Mouse (Mus musculus) lung, postnatal 0 days (tissue): ENCODE results near the gene Trp53i11. TPM values are rescaled to one million over a fixed set of nuclear protein-coding genes. Genes with fewer than 3 reads are reported as not detected.

Experiments
- ATAC-seq: fragments of 200-750 bp; cut with Nextera tagmentation; 2 replicates; pipeline ENCODE4 v1.8.0; 2017; ENCODE audit warnings: moderate library complexity
- DNase-seq: peaks from one replicate; pipeline ENCODE4 v3.0.0-alpha.2; 2016; ENCODE audit warnings: low spot score
- H3K27ac ChIP-seq: fragments of 300-500 bp; sonication (generic); 2 replicates; pipeline ENCODE4 v1.5.1; 2014; ENCODE audit warnings: antibody characterized with exemption, mild to moderate bottlenecking, low read length, mixed read lengths
- H3K27me3 ChIP-seq: fragments of 300-500 bp; sonication (generic); replicated peaks from 2 replicates; pipeline ENCODE4 v1.6.1; 2014; ENCODE audit warnings: low read length, mixed read lengths; ENCODE audit not compliant: insufficient read depth
- H3K36me3 ChIP-seq: fragments of 300-500 bp; sonication (generic); 2 replicates; pipeline ENCODE4 v1.6.1; 2014; ENCODE audit warnings: low read length, mixed read lengths; ENCODE audit not compliant: insufficient read depth
- H3K4me1 ChIP-seq: fragments of 300-500 bp; sonication (generic); 2 replicates; pipeline ENCODE4 v1.6.1; 2014; ENCODE audit warnings: antibody characterized with exemption, low read depth, low read length, mixed read lengths; ENCODE audit not compliant: insufficient read depth
- H3K4me2 ChIP-seq: fragments of 300-500 bp; sonication (generic); replicated peaks from 2 replicates; pipeline ENCODE4 v1.6.1; 2014; ENCODE audit warnings: low read depth, mild to moderate bottlenecking, low read length, moderate library complexity, mixed read lengths
- H3K4me3 ChIP-seq: fragments of 300-500 bp; sonication (generic); 2 replicates; pipeline ENCODE4 v1.5.1; 2014; ENCODE audit warnings: low read depth, low read length
- H3K9ac ChIP-seq: fragments of 300-500 bp; sonication (generic); replicated peaks from 2 replicates; pipeline ENCODE4 v1.6.1; 2014; ENCODE audit warnings: low read depth, mild to moderate bottlenecking
- H3K9me3 ChIP-seq: fragments of 300-500 bp; sonication (generic); 2 replicates; pipeline ENCODE4 v1.6.1; 2016; ENCODE audit warnings: low read length, mixed read lengths
- CTCF ChIP-seq: IDR thresholded peaks from 2 replicates; pipeline ENCODE4 v1.5.1; 2016; ENCODE audit warnings: antibody characterized with exemption, mild to moderate bottlenecking
- EP300 ChIP-seq: IDR thresholded peaks from 2 replicates; pipeline ENCODE4 v1.6.1; 2016; ENCODE audit warnings: antibody characterized with exemption, mild to moderate bottlenecking, control low read depth
- WGBS: fragments of 180-500 bp; shearing (Covaris S2); extraction: QIAGEN DNeasy Blood & Tissue Kit; methylation state at CpG from one replicate; pipeline ENCODE4 v1.1.7; 2014; 5-methylcytosine and 5-hydroxymethylcytosine counted together
- polyA plus RNA-seq: library from polyadenylated mRNA; unstranded; fragments of >200 nt; fragmentation: Nextera tagmentation; extraction: Ambion mirVana; gene quantifications from 2 replicates; pipeline ENCODE4 v1.2.1, GENCODE M21; 2015

Gene Trp53i11
- polyA plus RNA-seq, 1 experiment from 2014 or later, result 21.1 TPM

GRCm38 (mm10) chr2:93238864-93239263 is 51.5 kb downstream of the Trp53i11 start:
- no peak overlapping the region for H3K4me2 ChIP-seq
- WGBS, result 83% methylated on average over 6 of the region's 6 CpGs
- no peaks in the 10 kb centered on the region for H3K36me3 ChIP-seq
- no peak overlapping the region for H3K4me3 ChIP-seq
- H3K9ac ChIP-seq, result no peak overlapping the region
- ATAC-seq (no peak), DNase-seq (no peak)
- H3K27ac ChIP-seq, result no peak overlapping the region
- H3K27me3 ChIP-seq, result no peaks in the 10 kb centered on the region
- no peaks in the 10 kb centered on the region for H3K9me3 ChIP-seq
- no peaks in the 10 kb centered on the region for H3K4me1 ChIP-seq
- TF ChIP-seq CTCF (no peak), EP300 (no peak)

- no peaks in the 10 kb centered on the region for H3K27me3 ChIP-seq
Measured at GRCm38 (mm10) chr2:93242166-93242565, 54.8 kb downstream of the Trp53i11 start.

GRCm38 (mm10) chr2:93243439-93244089 is 56.2 kb downstream of the Trp53i11 start:
- WGBS, result 77% methylated on average over 11 of the region's 11 CpGs
- no peaks in the 10 kb centered on the region for H3K27me3 ChIP-seq
- no peak overlapping the region for H3K4me2 ChIP-seq
- H3K4me3 ChIP-seq, result no peak overlapping the region
- DNase-seq (no peak), ATAC-seq (no peak)
- H3K27ac ChIP-seq, result no peak overlapping the region
- TF ChIP-seq EP300 (no peak), CTCF (no peak)
- no peaks in the 10 kb centered on the region for H3K4me1 ChIP-seq
- no peak overlapping the region for H3K9ac ChIP-seq
- H3K9me3 ChIP-seq, result no peaks in the 10 kb centered on the region
- H3K36me3 ChIP-seq, result no peaks in the 10 kb centered on the region

More at GRCm38 (mm10) chr2:93242166-93242565, 54.8 kb downstream of the Trp53i11 start:
- H3K36me3 ChIP-seq, result no peaks in the 10 kb centered on the region
- no peaks in the 10 kb centered on the region for H3K4me1 ChIP-seq
- no peak overlapping the region for H3K4me2 ChIP-seq
- 78% methylated on average over 5 of the region's 5 CpGs for WGBS
- ATAC-seq (no peak), DNase-seq (no peak)
- H3K27ac ChIP-seq, result no peak overlapping the region
- H3K9me3 ChIP-seq, result no peaks in the 10 kb centered on the region
- no peak for TF ChIP-seq EP300
- TF ChIP-seq CTCF, result no peak
- no peak overlapping the region for H3K4me3 ChIP-seq
- no peak overlapping the region for H3K9ac ChIP-seq

- H3K4me1 ChIP-seq, result no peaks in the 10 kb centered on the region
- H3K4me3 ChIP-seq, result no peak overlapping the region
- H3K27ac ChIP-seq, result no peak overlapping the region
- 77% methylated on average over 8 of the region's 8 CpGs for WGBS
- H3K36me3 ChIP-seq, result no peaks in the 10 kb centered on the region
- no peak overlapping the region for H3K4me2 ChIP-seq
- DNase-seq (no peak), ATAC-seq (no peak)
- TF ChIP-seq CTCF (no peak), EP300 (no peak)
- H3K27me3 ChIP-seq, result no peaks in the 10 kb centered on the region
- no peaks in the 10 kb centered on the region for H3K9me3 ChIP-seq
- H3K9ac ChIP-seq, result no peak overlapping the region
Measured at GRCm38 (mm10) chr2:93244090-93244443, 56.7 kb downstream of the Trp53i11 start.

GRCm38 (mm10) chr2:93249058-93249457 is 61.7 kb downstream of the Trp53i11 start:
- H3K4me3 ChIP-seq, result no peak overlapping the region
- H3K9me3 ChIP-seq, result no peaks in the 10 kb centered on the region
- TF ChIP-seq CTCF (no peak), EP300 (no peak)
- H3K9ac ChIP-seq, result no peak overlapping the region
- H3K4me2 ChIP-seq, result no peak overlapping the region
- H3K27me3 ChIP-seq, result no peaks in the 10 kb centered on the region
- no peak overlapping the region for H3K27ac ChIP-seq
- DNase-seq (no peak), ATAC-seq (no peak)
- H3K36me3 ChIP-seq, result no peaks in the 10 kb centered on the region
- no peaks in the 10 kb centered on the region for H3K4me1 ChIP-seq
- 74% methylated on average over 6 of the region's 6 CpGs for WGBS

GRCm38 (mm10) chr2:93250611-93251010 is 63.3 kb downstream of the Trp53i11 start:
- Histone ChIP-seq H3K36me3 (no peaks in the 10 kb centered on the region), H3K27me3 (no peaks in the 10 kb centered on the region), H3K9me3 (no peaks in the 10 kb centered on the region), H3K27ac (no peak overlapping the region), H3K4me3 (no peak overlapping the region), H3K9ac (no peak overlapping the region), H3K4me1 (no peaks in the 10 kb centered on the region), H3K4me2 (no peak overlapping the region)
- DNase-seq (no peak), ATAC-seq (no peak)
- TF ChIP-seq CTCF, result no peak
- 91% methylated on average over 7 of the region's 7 CpGs for WGBS

Other genes with a start within 250 kb of the Trp53i11 start
- gene Prdm11, start 141.4 kb upstream of the Trp53i11 start, polyA plus RNA-seq, result 3.7 and 4.5 TPM in 2 replicates
- 36.4 and 39.9 TPM in 2 replicates for gene Tspan18, start 147.0 kb downstream of the Trp53i11 start, polyA plus RNA-seq